Mouse (Mus musculus) CH12.LX (cell line): ENCODE results near the gene Cdk9.

Source experiments
- BHLHE40 ChIP-seq: IDR thresholded peaks from 2 replicates; pipeline ENCODE4 v1.6.1; 2011; ENCODE audit warnings: mild to moderate bottlenecking, low read depth, low read length, improper control_type of control experiment
- CTCF ChIP-seq, 2 experiments: IDR thresholded peaks in 1 of 2; conservative IDR thresholded peaks in 1 of 2; 2 replicates each; pipeline ENCODE4 v1.5.1; 2011 to 2012; ENCODE audit warnings: low read depth in 2 of 2, low read length in 2 of 2, improper control_type of control experiment in 1 of 2, inconsistent platforms in 1 of 2, mild to moderate bottlenecking in 1 of 2, moderate library complexity in 1 of 2
- RCOR1 ChIP-seq: conservative IDR thresholded peaks from 2 replicates; pipeline ENCODE4 v1.6.1; 2012; ENCODE audit warnings: low read depth, mild to moderate bottlenecking, inconsistent platforms, low read length, improper control_type of control experiment

- no peak for TF ChIP-seq CTCF (conservative IDR thresholded peaks at IDR 0.05 in 1 of 2, IDR thresholded peaks at IDR 0.05 in 1 of 2; ENCODE audit: low read depth in 2 of 2, low read length in 2 of 2)
- no peak for TF ChIP-seq RCOR1
- no peak for TF ChIP-seq BHLHE40
Observed at GRCm38 (mm10) chr2:32681754-32682153, 31.1 kb downstream of the Cdk9 start.
